Mouse (Mus musculus) G1E (cell line): ENCODE results near the gene Olfr1090. TPM values are rescaled to one million over a fixed set of nuclear protein-coding genes. Genes with fewer than 3 reads are reported as not detected.

Experiments used
- ATAC-seq: 2 replicates; pipeline ENCODE4 v1.8.0; 2016; ENCODE audit warnings: mild to moderate bottlenecking; ENCODE audit not compliant: insufficient number of reproducible peaks, poor library complexity, low FRiP score, severe bottlenecking; ENCODE audit errors: extremely low read depth
- DNase-seq: peaks from one replicate; pipeline ENCODE4 v3.0.0; 2012; ENCODE audit warnings: low spot score
- H3K27me3 ChIP-seq: 2 replicates; pipeline ENCODE4 v1.6.1; 2012; ENCODE audit warnings: mild to moderate bottlenecking, low read length, inconsistent platforms; ENCODE audit not compliant: insufficient read depth
- H3K36me3 ChIP-seq: replicated peaks from 2 replicates; pipeline ENCODE3; 2012; ENCODE audit warnings: mild to moderate bottlenecking, inconsistent platforms
- H3K4me1 ChIP-seq: 2 replicates; pipeline ENCODE4 v1.6.1; 2012; ENCODE audit warnings: low read depth, low read length, inconsistent platforms, mixed read lengths; ENCODE audit not compliant: insufficient read depth
- H3K4me3 ChIP-seq: 2 replicates; pipeline ENCODE4 v1.5.1; 2012; ENCODE audit warnings: low read depth, mild to moderate bottlenecking, inconsistent platforms, low read length, moderate library complexity, mixed read lengths
- H3K9me3 ChIP-seq: replicated peaks from 2 replicates; pipeline ENCODE4 v1.6.1; 2012; ENCODE audit warnings: inconsistent platforms
- CTCF ChIP-seq: IDR thresholded peaks from 2 replicates; pipeline ENCODE4 v1.5.1; 2012; ENCODE audit warnings: low read depth, low read length, inconsistent platforms, mixed read lengths
- GATA1 ChIP-seq: IDR thresholded peaks from 2 replicates; pipeline ENCODE4 v1.6.1; 2012; ENCODE audit warnings: borderline replicate concordance, low read length, inconsistent platforms, mixed read lengths
- GATA2 ChIP-seq: IDR thresholded peaks from 2 replicates; pipeline ENCODE4 v1.6.1; 2012; ENCODE audit warnings: low read depth, low read length, inconsistent platforms, borderline replicate concordance
- POLR2AphosphoS5 ChIP-seq: IDR thresholded peaks from 2 replicates; pipeline ENCODE4 v1.6.1; 2012; ENCODE audit warnings: low read depth, low read length, inconsistent platforms; ENCODE audit not compliant: insufficient replicate concordance
- TAL1 ChIP-seq: conservative IDR thresholded peaks from 2 replicates; pipeline ENCODE4 v1.6.1; 2012; ENCODE audit warnings: low read depth, low read length, inconsistent platforms, mixed read lengths
- polyA plus RNA-seq: library from polyadenylated mRNA; stranded (reverse); fragments of >175 nt; gene quantifications from 2 replicates; pipeline ENCODE4 v1.2.3, GENCODE M21; 2012
- total RNA-seq, 2 experiments: library from RNA; stranded (forward) in 1 of 2; stranded (reverse) in 1 of 2; fragments of 200-1000 nt in 1 of 2; fragments of >200 nt in 1 of 2; fragmentation: Nextera tagmentation in 1 of 2; gene quantifications; 2 replicates each; pipeline ENCODE4 v1.2.3; 2014 to 2017

Olfr1090 gene
- total RNA-seq (2014; fragmentation: Nextera tagmentation) (not detected in 2 replicates), total RNA-seq (2017) (0.16 TPM in 1 of 2 replicates, not detected in the other), polyA plus RNA-seq (not detected in 2 replicates)

DNA sequence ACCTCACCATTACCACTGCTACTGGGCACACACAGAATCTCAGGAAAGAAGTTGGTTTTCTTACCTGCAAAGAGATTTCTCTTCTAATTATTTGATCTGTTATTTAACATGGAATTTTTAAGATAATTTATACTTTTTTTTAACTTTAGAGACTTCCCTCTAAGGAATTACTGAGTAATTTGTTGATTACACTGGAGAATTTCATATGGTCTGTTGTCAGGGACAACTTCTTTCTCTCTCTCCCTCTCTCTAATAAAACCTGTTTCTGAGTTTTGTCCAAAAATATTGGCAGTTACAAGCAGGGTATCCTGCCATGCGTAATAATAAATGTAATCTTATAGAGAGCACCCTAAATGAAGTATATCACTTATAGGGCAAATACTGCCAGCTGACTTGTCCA is at the start of gene Olfr1090:
TSS of gene Olfr1090 (minus strand) at position 101 of the 400 bp plus-strand sequence.
- Histone ChIP-seq H3K36me3 (no peaks in the 10 kb centered on the region), H3K9me3 (peaks cover 5% of the 10 kb centered on the region; the same call in 1 of the 2 replicates), H3K27me3 (no peaks in the 10 kb centered on the region), H3K4me3 (no peak within 1 kb of the TSS), H3K4me1 (no peaks in the 10 kb centered on the region)
- ATAC-seq = no peak
- DNase-seq = no peak
- no peak for TF ChIP-seq GATA2
- no peak for TF ChIP-seq CTCF
- TF ChIP-seq GATA1 = no peak
- no peak for TF ChIP-seq TAL1
- no peak for TF ChIP-seq POLR2AphosphoS5

- no peak for DNase-seq
- Histone ChIP-seq H3K36me3 (no peaks in the 10 kb centered on the region), H3K4me3 (no peak within 1 kb of the TSS), H3K4me1 (no peaks in the 10 kb centered on the region), H3K9me3 (0 out of 2 replicates have a peak, but pooled peaks cover 2% of the 10 kb centered on the region), H3K27me3 (no peaks in the 10 kb centered on the region)
- TF ChIP-seq TAL1 = no peak
- TF ChIP-seq GATA2 = no peak
- TF ChIP-seq POLR2AphosphoS5 = no peak
- no peak for TF ChIP-seq CTCF
- no peak for TF ChIP-seq GATA1
- ATAC-seq = no peak
These were observed 23.4 kb upstream of the Olfr1090 start, which contains the start of gene Olfr1093 for GRCm38 (mm10) chr2:86782179-86782578. TSS of gene Olfr1093 (plus strand) at chr2:86782479.

- Histone ChIP-seq H3K27me3 (no peaks in the 10 kb centered on the region), H3K9me3 (peaks cover 5% of the 10 kb centered on the region; the same call in 1 of the 2 replicates), H3K4me3 (no peak overlapping the region), H3K4me1 (no peaks in the 10 kb centered on the region), H3K36me3 (no peaks in the 10 kb centered on the region)
- DNase-seq (no peak), ATAC-seq (no peak)
- TF ChIP-seq GATA1 = no peak
- no peak for TF ChIP-seq GATA2
- no peak for TF ChIP-seq TAL1
- no peak for TF ChIP-seq CTCF
- TF ChIP-seq POLR2AphosphoS5 = no peak
These were observed 2.3 kb upstream of the Olfr1090 start for GRCm38 (mm10) chr2:86761050-86761449.

GRCm38 (mm10) chr2:86733601-86734000 is 25.2 kb downstream of the Olfr1090 start, which contains the start of gene Olfr1089:
TSS of gene Olfr1089 (minus strand) at chr2:86733701.
- TF ChIP-seq TAL1 (no peak), CTCF (no peak), GATA2 (no peak), GATA1 (no peak), POLR2AphosphoS5 (no peak)
- ATAC-seq = no peak
- H3K36me3 ChIP-seq = no peaks in the 10 kb centered on the region
- no peaks in the 10 kb centered on the region for H3K27me3 ChIP-seq
- no peak within 1 kb of the TSS for H3K4me3 ChIP-seq
- H3K9me3 ChIP-seq = no peaks in the 10 kb centered on the region
- no peaks in the 10 kb centered on the region for H3K4me1 ChIP-seq
- DNase-seq = no peak

Other genes starting within 250 kb of the Olfr1090 start
- not detected in 2 replicates for gene Olfr1079, start 216.5 kb downstream of the Olfr1090 start, total RNA-seq (2014; fragmentation: Nextera tagmentation)
- gene Olfr1079, start 216.5 kb downstream of the Olfr1090 start, total RNA-seq (2017) = not detected in 2 replicates
- not detected in 2 replicates for gene Olfr1079, start 216.5 kb downstream of the Olfr1090 start, polyA plus RNA-seq
- gene Olfr1080, start 200.8 kb downstream of the Olfr1090 start, total RNA-seq (2014; fragmentation: Nextera tagmentation) = not detected in 2 replicates
- not detected in 2 replicates for gene Olfr1080, start 200.8 kb downstream of the Olfr1090 start, total RNA-seq (2017)
- gene Olfr1080, start 200.8 kb downstream of the Olfr1090 start, polyA plus RNA-seq = not detected in 2 replicates
- gene Olfr1082, start 160.0 kb downstream of the Olfr1090 start, total RNA-seq (2014; fragmentation: Nextera tagmentation) = not detected in 2 replicates
- 0.11 TPM in 1 of 2 replicates, not detected in the other for gene Olfr1082, start 160.0 kb downstream of the Olfr1090 start, total RNA-seq (2017)
- not detected in 2 replicates for gene Olfr1082, start 160.0 kb downstream of the Olfr1090 start, polyA plus RNA-seq
- gene Olfr1084, start 119.3 kb downstream of the Olfr1090 start, total RNA-seq (2014; fragmentation: Nextera tagmentation) = not detected in 2 replicates
- 0.35 TPM in 1 of 2 replicates, not detected in the other for gene Olfr1084, start 119.3 kb downstream of the Olfr1090 start, total RNA-seq (2017)
- not detected in 2 replicates for gene Olfr1084, start 119.3 kb downstream of the Olfr1090 start, polyA plus RNA-seq
- not detected in 2 replicates for gene Olfr1085, start 97.0 kb downstream of the Olfr1090 start, total RNA-seq (2014; fragmentation: Nextera tagmentation)
- 0.11 and 0.17 TPM in 2 replicates for gene Olfr1085, start 97.0 kb downstream of the Olfr1090 start, total RNA-seq (2017)
- gene Olfr1085, start 97.0 kb downstream of the Olfr1090 start, polyA plus RNA-seq = not detected in 2 replicates
- gene Olfr1086, start 78.9 kb downstream of the Olfr1090 start, total RNA-seq (2014; fragmentation: Nextera tagmentation) = not detected in 2 replicates
- not detected in 2 replicates for gene Olfr1086, start 78.9 kb downstream of the Olfr1090 start, total RNA-seq (2017)
- not detected in 2 replicates for gene Olfr1086, start 78.9 kb downstream of the Olfr1090 start, polyA plus RNA-seq
- not detected in 2 replicates for gene Olfr1087, start 60.6 kb downstream of the Olfr1090 start, total RNA-seq (2014; fragmentation: Nextera tagmentation)
- 0.16 TPM in 1 of 2 replicates, not detected in the other for gene Olfr1087, start 60.6 kb downstream of the Olfr1090 start, total RNA-seq (2017)
- not detected in 2 replicates for gene Olfr1087, start 60.6 kb downstream of the Olfr1090 start, polyA plus RNA-seq
- not detected in 2 replicates for gene Olfr1089, start 25.3 kb downstream of the Olfr1090 start, total RNA-seq (2014; fragmentation: Nextera tagmentation)
- not detected in 2 replicates for gene Olfr1089, start 25.3 kb downstream of the Olfr1090 start, total RNA-seq (2017)
- gene Olfr1089, start 25.3 kb downstream of the Olfr1090 start, polyA plus RNA-seq = not detected in 2 replicates
- not detected in 2 replicates for gene Olfr1093, start 23.5 kb upstream of the Olfr1090 start, total RNA-seq (2014; fragmentation: Nextera tagmentation)
- gene Olfr1093, start 23.5 kb upstream of the Olfr1090 start, total RNA-seq (2017) = 0.33 TPM in 1 of 2 replicates, not detected in the other
- gene Olfr1093, start 23.5 kb upstream of the Olfr1090 start, polyA plus RNA-seq = not detected in 2 replicates
- gene Olfr141, start 51.0 kb upstream of the Olfr1090 start, total RNA-seq (2014; fragmentation: Nextera tagmentation) = not detected in 2 replicates
- 0.17 TPM in 1 of 2 replicates, not detected in the other for gene Olfr141, start 51.0 kb upstream of the Olfr1090 start, total RNA-seq (2017)
- not detected in 2 replicates for gene Olfr141, start 51.0 kb upstream of the Olfr1090 start, polyA plus RNA-seq
- not detected in 2 replicates for gene Olfr1094, start 65.7 kb upstream of the Olfr1090 start, total RNA-seq (2014; fragmentation: Nextera tagmentation)
- gene Olfr1094, start 65.7 kb upstream of the Olfr1090 start, total RNA-seq (2017) = not detected in 2 replicates
- gene Olfr1094, start 65.7 kb upstream of the Olfr1090 start, polyA plus RNA-seq = not detected in 2 replicates
- gene Olfr1095, start 92.7 kb upstream of the Olfr1090 start, total RNA-seq (2014; fragmentation: Nextera tagmentation) = not detected in 2 replicates
- 0.17 and 0.33 TPM in 2 replicates for gene Olfr1095, start 92.7 kb upstream of the Olfr1090 start, total RNA-seq (2017)
- gene Olfr1095, start 92.7 kb upstream of the Olfr1090 start, polyA plus RNA-seq = not detected in 2 replicates
- gene Gm13723, start 115.8 kb upstream of the Olfr1090 start, total RNA-seq (2014; fragmentation: Nextera tagmentation) = not detected in 2 replicates
- gene Gm13723, start 115.8 kb upstream of the Olfr1090 start, total RNA-seq (2017) = under 0.01 TPM in 1 of 2 replicates, not detected in the other
- gene Gm13723, start 115.8 kb upstream of the Olfr1090 start, polyA plus RNA-seq = not detected in 2 replicates
- gene Olfr1097, start 133.2 kb upstream of the Olfr1090 start, total RNA-seq (2014; fragmentation: Nextera tagmentation) = not detected in 2 replicates
- gene Olfr1097, start 133.2 kb upstream of the Olfr1090 start, total RNA-seq (2017) = 0.05 and 0.06 TPM in 2 replicates
- not detected in 2 replicates for gene Olfr1097, start 133.2 kb upstream of the Olfr1090 start, polyA plus RNA-seq
- gene Olfr1098, start 165.6 kb upstream of the Olfr1090 start, total RNA-seq (2014; fragmentation: Nextera tagmentation) = not detected in 2 replicates
- gene Olfr1098, start 165.6 kb upstream of the Olfr1090 start, total RNA-seq (2017) = 0.05 TPM in 1 of 2 replicates, not detected in the other
- gene Olfr1098, start 165.6 kb upstream of the Olfr1090 start, polyA plus RNA-seq = not detected in 2 replicates
- not detected in 2 replicates for gene Olfr1099, start 201.7 kb upstream of the Olfr1090 start, total RNA-seq (2014; fragmentation: Nextera tagmentation)
- gene Olfr1099, start 201.7 kb upstream of the Olfr1090 start, total RNA-seq (2017) = 0.33 TPM in 1 of 2 replicates, not detected in the other
- gene Olfr1099, start 201.7 kb upstream of the Olfr1090 start, polyA plus RNA-seq = not detected in 2 replicates
- gene Olfr1100, start 221.0 kb upstream of the Olfr1090 start, total RNA-seq (2014; fragmentation: Nextera tagmentation) = not detected in 2 replicates
- 0.11 TPM in 1 of 2 replicates, not detected in the other for gene Olfr1100, start 221.0 kb upstream of the Olfr1090 start, total RNA-seq (2017)
- gene Olfr1100, start 221.0 kb upstream of the Olfr1090 start, polyA plus RNA-seq = not detected in 2 replicates
- not detected in 2 replicates for gene Olfr1101, start 232.2 kb upstream of the Olfr1090 start, total RNA-seq (2014; fragmentation: Nextera tagmentation)
- 0.05 and 0.06 TPM in 2 replicates for gene Olfr1101, start 232.2 kb upstream of the Olfr1090 start, total RNA-seq (2017)
- gene Olfr1101, start 232.2 kb upstream of the Olfr1090 start, polyA plus RNA-seq = not detected in 2 replicates
- not detected in 2 replicates for gene Olfr1102, start 239.4 kb upstream of the Olfr1090 start, total RNA-seq (2014; fragmentation: Nextera tagmentation)
- not detected in 2 replicates for gene Olfr1102, start 239.4 kb upstream of the Olfr1090 start, total RNA-seq (2017)
- gene Olfr1102, start 239.4 kb upstream of the Olfr1090 start, polyA plus RNA-seq = not detected in 2 replicates